Mouse (Mus musculus) liver, embryonic 14.5 days (tissue): ENCODE data around the gene Dcps. TPM values are rescaled to one million over a fixed set of nuclear protein-coding genes. Genes with fewer than 3 reads are reported as not detected.

ENCODE experiments used
- ATAC-seq: fragments of 200-750 bp; cut with Nextera tagmentation; 2 replicates; pipeline ENCODE4 v1.8.0; 2017; ENCODE audit warnings: moderate number of reproducible peaks, mild to moderate bottlenecking, moderate library complexity; ENCODE audit not compliant: insufficient read depth
- DNase-seq, 3 experiments: peaks; one replicate each; pipeline ENCODE4 v3.0.0-alpha.2; 2012 to 2013; ENCODE audit warnings: low read depth in 3 of 3, low spot score in 3 of 3
- H3K27ac ChIP-seq: fragments of 300-500 bp; sonication (generic); 2 replicates; pipeline ENCODE4 v1.5.1; 2014; ENCODE audit warnings: moderate library complexity, mild to moderate bottlenecking, control low read depth, inconsistent platforms
- H3K27me3 ChIP-seq: fragments of 300-500 bp; sonication (generic); 2 replicates; pipeline ENCODE4 v1.6.1; 2014; ENCODE audit warnings: mild to moderate bottlenecking, low read length, moderate library complexity; ENCODE audit not compliant: control insufficient read depth, insufficient read depth
- H3K36me3 ChIP-seq: fragments of 300-500 bp; sonication (generic); replicated peaks from 2 replicates; pipeline ENCODE4 v1.6.1; 2014; ENCODE audit warnings: low read depth; ENCODE audit not compliant: control insufficient read depth, insufficient read depth
- H3K4me1 ChIP-seq, 2 experiments: fragments of 200-500 bp in 1 of 2; fragments of 300-500 bp in 1 of 2; sonication (generic) in 1 of 2; replicated peaks; 2 replicates each; pipeline ENCODE4 v1.6.1; 2012 to 2014; ENCODE audit warnings: antibody characterized with exemption in 1 of 2, inconsistent platforms in 1 of 2, low read length in 1 of 2; ENCODE audit not compliant: control insufficient read depth in 2 of 2, insufficient read depth in 2 of 2
- H3K4me2 ChIP-seq: fragments of 300-500 bp; sonication (generic); 2 replicates; pipeline ENCODE4 v1.6.1; 2014; ENCODE audit warnings: low read depth, mild to moderate bottlenecking, control low read depth, moderate library complexity
- H3K4me3 ChIP-seq, 2 experiments: fragments of 200-500 bp in 1 of 2; fragments of 300-500 bp in 1 of 2; sonication (generic) in 1 of 2; 2 replicates each; pipeline ENCODE4 v1.5.1; 2012 to 2014; ENCODE audit warnings: low read depth in 2 of 2, low read length in 2 of 2, mild to moderate bottlenecking in 2 of 2, control low read depth in 1 of 2, inconsistent platforms in 1 of 2, moderate library complexity in 1 of 2; ENCODE audit not compliant: insufficient read depth in 1 of 2
- H3K9ac ChIP-seq: fragments of 300-500 bp; sonication (generic); replicated peaks from 2 replicates; pipeline ENCODE4 v1.6.1; 2014; ENCODE audit warnings: mild to moderate bottlenecking, control low read depth, moderate library complexity
- H3K9me3 ChIP-seq: fragments of 300-500 bp; sonication (generic); 2 replicates; pipeline ENCODE4 v1.6.1; 2016; ENCODE audit warnings: low read length, mixed read lengths; ENCODE audit not compliant: control insufficient read depth
- CTCF ChIP-seq: IDR thresholded peaks from 2 replicates; pipeline ENCODE4 v1.5.1; 2016; ENCODE audit warnings: antibody characterized with exemption, low read depth, control low read depth
- EP300 ChIP-seq: IDR thresholded peaks from 2 replicates; pipeline ENCODE4 v1.6.1; 2016; ENCODE audit warnings: antibody characterized with exemption, low read depth
- WGBS: fragments of 180-500 bp; shearing (Covaris S2); extraction: QIAGEN DNeasy Blood & Tissue Kit; methylation state at CpG from one replicate; pipeline ENCODE4 v1.1.7; 2014; ENCODE audit not compliant: insufficient replicate concordance; 5-methylcytosine and 5-hydroxymethylcytosine counted together
- polyA plus RNA-seq, 2 experiments: library from polyadenylated mRNA; depleted of rRNA in 1 of 2; stranded (reverse) in 1 of 2; unstranded in 1 of 2; fragments of >200 nt; fragmentation: Nextera tagmentation in 1 of 2; extraction: Ambion mirVana in 1 of 2; gene quantifications; 2 replicates each; pipeline versions ENCODE4 v1.2.1 to v1.2.3; 2012 to 2014

Dcps gene
- polyA plus RNA-seq, 2 experiments = 36.5 to 48.0 TPM

GRCm38 (mm10) chr9:35166798-35167635 is 8.8 kb downstream of the Dcps start:
- Histone ChIP-seq H3K4me2 (no peak overlapping the region), H3K4me1 (peaks cover under 1 to 7% of the 10 kb centered on the region in 2 experiments; a peak in 3 of 4 replicates), H3K9me3 (no peaks in the 10 kb centered on the region), H3K4me3 (no peak overlapping the region), H3K9ac (no peak overlapping the region), H3K27me3 (no peaks in the 10 kb centered on the region), H3K36me3 (peaks cover 2% of the 10 kb centered on the region), H3K27ac (no peak overlapping the region)
- ATAC-seq = no peak
- WGBS = 60% methylated on average over 9 of the region's 9 CpGs
- TF ChIP-seq EP300 = no peak
- no peak for TF ChIP-seq CTCF
- no peak for DNase-seq

- H3K9me3 ChIP-seq = no peaks in the 10 kb centered on the region
- no peak overlapping the region for H3K4me2 ChIP-seq
- H3K27me3 ChIP-seq = no peaks in the 10 kb centered on the region
- H3K4me3 ChIP-seq = no peak overlapping the region
- WGBS = 47% methylated on average over 3 of the region's 3 CpGs
- H3K27ac ChIP-seq = no peak overlapping the region
- H3K9ac ChIP-seq = no peak overlapping the region
- no peak for ATAC-seq
- H3K36me3 ChIP-seq = peaks cover 2% of the 10 kb centered on the region
- TF ChIP-seq EP300 (no peak), CTCF (peak; percentile 61)
- peak in 2 of 3 experiments; percentile 12 to 33 for DNase-seq
- H3K4me1 ChIP-seq = peaks cover 0 to 7% of the 10 kb centered on the region in 2 experiments; a peak in 2 of 4 replicates
These were observed 9.6 kb downstream of the Dcps start for GRCm38 (mm10) chr9:35166144-35166797.

GRCm38 (mm10) chr9:35164142-35164874 is 11.6 kb downstream of the Dcps start:
- 35% methylated on average over 5 of the region's 5 CpGs for WGBS
- TF ChIP-seq CTCF (no peak), EP300 (no peak)
- Histone ChIP-seq H3K9me3 (no peaks in the 10 kb centered on the region), H3K4me3 (no peak overlapping the region), H3K27ac (no peak overlapping the region), H3K4me2 (no peak overlapping the region), H3K4me1 (peaks cover 0 to 7% of the 10 kb centered on the region in 2 experiments; a peak in 2 of 4 replicates), H3K9ac (no peak overlapping the region), H3K27me3 (no peaks in the 10 kb centered on the region), H3K36me3 (no peaks in the 10 kb centered on the region; the same call in none of the 2 replicates)
- DNase-seq = no peak
- ATAC-seq = no peak

GRCm38 (mm10) chr9:35163011-35163690 is 12.7 kb downstream of the Dcps start:
- ATAC-seq (no peak), DNase-seq (no peak)
- Histone ChIP-seq H3K4me2 (no peak overlapping the region), H3K9ac (no peak overlapping the region), H3K36me3 (no peaks in the 10 kb centered on the region; the same call in none of the 2 replicates), H3K4me1 (peaks cover 0 to 7% of the 10 kb centered on the region in 2 experiments; a peak in 2 of 4 replicates), H3K4me3 (no peak overlapping the region), H3K9me3 (no peaks in the 10 kb centered on the region), H3K27ac (no peak overlapping the region), H3K27me3 (no peaks in the 10 kb centered on the region)
- TF ChIP-seq EP300 (no peak), CTCF (no peak)
- 77% methylated on average over 11 of the region's 11 CpGs for WGBS
